Mouse (Mus musculus) heart, embryonic 11.5 days (tissue): Measurements from ENCODE around the gene Ercc6l. TPM values are rescaled to one million over a fixed set of nuclear protein-coding genes. Genes with fewer than 3 reads are reported as not detected.

Source experiments
- polyA plus RNA-seq: library from polyadenylated mRNA; unstranded; fragments of >200 nt; fragmentation: Nextera tagmentation; extraction: Ambion mirVana; gene quantifications from 2 replicates; pipeline ENCODE4 v1.2.1, GENCODE M21; 2014

Ercc6l gene
- polyA plus RNA-seq, 1 experiment from 2014 or later, result 9.8 TPM

Other genes with a start within 250 kb of the Ercc6l start
- gene Rtl5, start 85.8 kb downstream of the Ercc6l start, polyA plus RNA-seq, result 0.52 and 0.92 TPM in 2 replicates
- 50.9 and 54.2 TPM in 2 replicates for gene Pin4, start 37.6 kb downstream of the Ercc6l start, polyA plus RNA-seq
- gene Rps4x, start 32.3 kb upstream of the Ercc6l start, polyA plus RNA-seq, result 515 and 606 TPM in 2 replicates
- 913 and 967 TPM in 2 replicates for gene Cited1, start 95.1 kb upstream of the Ercc6l start, polyA plus RNA-seq